Comparison of ENCODE assay signal across 27 mouse cellular contexts in genomic region chr1:128394657-128395056, GRCm38 (mm10).
"Had no signal": no experiment of that assay in that cellular context is flagged by ENCODE, and none has a peak within 500 bp of the region (broad histone marks: within the 10 kb centered on the region; RNA-seq: fewer than 3 reads in every experiment).

No protein-coding gene starts in this region.

- H3K36me3 ChIP-seq: midbrain, embryonic 15.5 days had no signal

- H3K4me1 ChIP-seq: limb, embryonic 10.5 days; limb, embryonic 12.5 days; limb, embryonic 13.5 days; limb, embryonic 15.5 days; liver, embryonic 12.5 days; liver, embryonic 13.5 days; liver, embryonic 15.5 days; lung, embryonic 15.5 days had no signal

- H3K27me3 ChIP-seq: limb, embryonic 12.5 days; limb, embryonic 13.5 days; limb, embryonic 15.5 days; liver, embryonic 12.5 days; liver, embryonic 13.5 days; liver, embryonic 15.5 days; lung, embryonic 15.5 days; megakaryocyte, embryonic 14.5 days; midbrain, embryonic 12.5 days; midbrain, embryonic 13.5 days; midbrain, embryonic 15.5 days had no signal

- H3K27ac ChIP-seq: limb, embryonic 10.5 days; limb, embryonic 12.5 days; limb, embryonic 13.5 days; limb, embryonic 15.5 days; liver, embryonic 12.5 days; liver, embryonic 13.5 days; liver, embryonic 14.5 days; liver, embryonic 15.5 days; lung, embryonic 15.5 days; macrophage; midbrain, embryonic 10.5 days; midbrain, embryonic 12.5 days; midbrain, embryonic 13.5 days; midbrain, embryonic 15.5 days had no signal

- H3K9me3 ChIP-seq: limb, embryonic 10.5 days; limb, embryonic 12.5 days; limb, embryonic 13.5 days; limb, embryonic 15.5 days; liver, embryonic 12.5 days; liver, embryonic 13.5 days; liver, embryonic 15.5 days; lung, embryonic 15.5 days; megakaryocyte, embryonic 14.5 days; midbrain, embryonic 12.5 days; midbrain, embryonic 13.5 days; midbrain, embryonic 15.5 days had no signal

- DNase-seq: left cerebral cortex, postnatal 4 days; liver; liver, embryonic 13.5 days; liver, postnatal 0 days; lung, adult 18-20 months; lung, adult 2 months; lung, embryonic 14.5 days; lung, postnatal 10 days; lung, postnatal 14 days; lung, postnatal 36 days; lung, postnatal 4 days; midbrain, embryonic 14.5 days had no signal

- H3K4me3 ChIP-seq: limb, embryonic 10.5 days; limb, embryonic 12.5 days; limb, embryonic 13.5 days; limb, embryonic 15.5 days; liver, embryonic 12.5 days; liver, embryonic 13.5 days; liver, embryonic 15.5 days; lung, embryonic 15.5 days; megakaryocyte, embryonic 14.5 days; midbrain, embryonic 10.5 days; midbrain, embryonic 12.5 days; midbrain, embryonic 13.5 days; midbrain, embryonic 15.5 days; myocyte had no signal

- H3K9ac ChIP-seq: limb, embryonic 12.5 days; limb, embryonic 13.5 days; limb, embryonic 15.5 days; liver, embryonic 12.5 days; liver, embryonic 13.5 days; liver, embryonic 14.5 days; liver, embryonic 15.5 days; liver, postnatal 0 days; lung, embryonic 14.5 days; lung, embryonic 15.5 days; midbrain, embryonic 12.5 days; midbrain, embryonic 13.5 days; midbrain, embryonic 15.5 days had no signal
